Mouse (Mus musculus) right cerebral cortex, postnatal 14 days (tissue): ENCODE data around the gene Cntnap5c.

Experiments used
- DNase-seq: peaks from one replicate; pipeline ENCODE4 v3.0.0; 2022

Cntnap5c gene

DNA sequence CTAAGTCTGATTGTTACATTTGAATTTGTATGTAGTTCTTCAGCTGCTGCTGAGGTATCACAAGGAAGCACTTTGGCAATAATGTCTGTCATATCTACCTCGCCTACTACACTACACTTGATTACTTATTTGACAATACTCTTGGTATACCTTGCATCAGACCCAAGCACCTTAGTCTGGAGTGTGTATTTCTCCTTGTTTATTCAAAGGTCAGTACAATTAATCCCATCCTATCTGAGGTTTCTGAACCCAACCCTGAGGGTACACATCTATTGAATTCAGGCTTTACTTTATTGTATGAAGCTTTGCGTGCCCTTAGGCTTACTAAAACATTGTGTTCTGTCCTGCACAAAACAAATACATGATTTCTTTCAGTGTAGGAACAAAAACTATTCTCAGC, 235.1 kb downstream of the Cntnap5c start:
- DNase-seq, result no peak

GRCm38 (mm10) chr17:58041178-58041577, 271.8 kb downstream of the Cntnap5c start:
- no peak for DNase-seq

GRCm38 (mm10) chr17:58045149-58045548, 275.8 kb downstream of the Cntnap5c start:
- DNase-seq, result no peak

DNA sequence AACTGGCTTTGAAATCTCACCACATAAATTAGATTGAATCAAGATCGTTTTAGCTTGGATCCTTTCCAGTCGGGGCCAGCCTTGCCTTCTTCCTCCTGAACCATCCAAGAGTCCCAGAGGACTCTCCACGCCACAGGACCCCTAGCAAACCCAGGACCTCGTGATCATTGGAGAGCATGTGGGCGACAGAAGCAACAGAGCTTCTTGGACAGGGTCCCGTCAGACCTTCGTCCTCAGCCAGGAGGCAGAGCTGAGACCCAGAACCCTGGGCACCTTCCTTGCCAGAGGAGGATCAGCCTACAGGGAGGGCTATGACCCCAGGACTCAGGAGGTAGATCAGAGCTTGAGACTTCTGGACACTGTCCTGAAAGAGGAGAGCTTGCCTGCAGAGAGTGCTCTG, 300.5 kb downstream of the Cntnap5c start:
- DNase-seq, result no peak

DNA sequence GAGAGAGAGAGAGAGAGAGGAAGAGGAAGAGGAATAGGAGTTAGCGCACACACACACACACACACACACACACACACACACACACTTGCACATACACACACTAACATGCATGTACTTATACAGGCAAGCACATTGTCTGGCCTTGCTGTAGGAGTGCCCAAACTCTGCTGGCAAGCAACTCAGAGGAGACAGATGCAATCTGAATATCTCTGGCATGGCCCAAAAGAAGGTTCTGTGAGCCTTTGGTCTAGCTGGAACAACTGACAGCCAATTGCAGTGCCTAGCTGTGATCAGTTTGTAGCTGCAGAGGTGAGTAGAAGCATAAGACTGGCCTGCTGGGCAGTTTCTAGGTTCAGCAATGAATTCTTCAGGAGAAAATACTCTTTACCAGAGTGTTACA, 313.3 kb downstream of the Cntnap5c start:
- peak; percentile 3 for DNase-seq

- DNase-seq, result no peak
These were observed 335.1 kb downstream of the Cntnap5c start for GRCm38 (mm10) chr17:58104505-58104904.

- no peak for DNase-seq
These were observed 338.5 kb downstream of the Cntnap5c start for GRCm38 (mm10) chr17:58107901-58108300.

DNA sequence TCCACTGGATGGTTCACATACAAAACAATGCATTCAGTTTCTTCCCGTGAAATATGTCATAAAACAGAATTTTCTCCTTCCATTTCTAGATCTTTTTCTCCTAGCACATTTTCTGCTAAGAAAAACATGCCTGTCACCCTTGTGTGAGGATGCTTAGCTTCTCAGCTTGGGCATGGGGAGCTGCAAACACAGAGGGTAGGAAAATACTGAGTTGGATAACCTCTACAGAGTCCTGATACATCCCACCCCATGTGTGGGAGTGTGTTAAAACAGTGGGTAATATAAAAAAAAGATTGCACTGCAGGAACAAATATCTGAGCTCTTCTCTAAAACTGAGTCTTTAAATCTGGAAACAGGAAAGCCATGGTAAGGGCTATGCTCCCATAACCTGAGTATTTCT, 339.0 kb downstream of the Cntnap5c start:
- no peak for DNase-seq

DNA sequence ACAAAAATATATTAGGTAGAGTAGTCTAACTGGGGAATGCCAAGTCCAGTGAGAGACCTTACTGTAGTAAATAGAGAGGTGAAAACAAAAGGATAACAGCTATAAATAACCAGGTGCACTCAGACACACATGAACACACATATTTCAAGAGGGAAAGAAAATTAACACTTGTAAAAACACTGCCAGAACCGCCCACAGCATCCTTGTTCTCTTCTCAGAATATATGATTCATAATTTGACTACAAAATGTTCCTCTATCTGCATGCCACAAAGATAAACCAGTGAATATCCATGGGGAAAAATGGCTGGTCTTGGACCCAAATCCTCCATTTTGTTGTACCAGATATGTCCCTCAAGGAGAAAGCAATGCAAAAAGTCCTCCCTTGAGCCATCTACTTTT, 417.8 kb downstream of the Cntnap5c start:
- no peak for DNase-seq

- no peak for DNase-seq
These were observed 431.8 kb downstream of the Cntnap5c start for GRCm38 (mm10) chr17:58201148-58201547.

DNA sequence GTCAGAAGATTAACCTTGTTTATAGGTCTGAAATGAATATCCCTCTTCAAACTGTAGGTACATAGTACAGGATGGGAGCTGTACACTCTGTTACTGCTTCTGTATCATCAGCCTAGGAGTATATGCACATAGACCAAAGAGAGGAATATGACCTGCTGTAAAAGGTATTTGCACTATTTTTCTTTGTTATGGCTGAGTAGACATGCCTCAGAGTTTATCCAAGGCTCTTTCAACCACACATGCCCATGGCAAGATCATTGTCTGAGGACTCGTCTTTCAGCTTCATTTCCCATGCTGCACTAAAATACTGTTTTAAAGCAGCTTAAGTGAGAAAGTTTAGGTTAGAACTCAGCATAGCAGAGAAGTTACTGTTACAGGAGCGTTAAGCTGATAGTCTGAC, 498.7 kb downstream of the Cntnap5c start:
- no peak for DNase-seq

- DNase-seq, result no peak
These were observed 581.9 kb downstream of the Cntnap5c start for GRCm38 (mm10) chr17:58351310-58351709.

DNA sequence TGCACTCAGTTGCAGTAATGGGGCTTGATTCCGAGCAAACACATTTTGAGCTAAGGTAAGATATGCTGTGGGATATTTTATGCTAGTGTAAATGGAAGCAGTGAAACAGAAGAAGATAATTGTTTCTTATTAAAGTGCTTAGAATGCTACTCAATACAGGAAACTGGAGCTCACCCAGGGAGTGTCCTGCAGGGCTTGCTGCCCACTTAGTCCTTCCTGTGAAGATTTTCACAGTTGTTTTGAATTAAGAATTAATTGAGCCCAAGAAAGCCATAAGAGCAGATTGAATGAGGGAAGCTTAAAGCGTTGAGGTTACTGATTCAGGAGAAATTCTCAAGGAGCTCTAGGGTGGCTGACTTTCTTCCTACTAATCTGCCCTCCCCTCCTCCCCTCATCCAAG, 586.9 kb downstream of the Cntnap5c start:
- DNase-seq, result no peak

DNA sequence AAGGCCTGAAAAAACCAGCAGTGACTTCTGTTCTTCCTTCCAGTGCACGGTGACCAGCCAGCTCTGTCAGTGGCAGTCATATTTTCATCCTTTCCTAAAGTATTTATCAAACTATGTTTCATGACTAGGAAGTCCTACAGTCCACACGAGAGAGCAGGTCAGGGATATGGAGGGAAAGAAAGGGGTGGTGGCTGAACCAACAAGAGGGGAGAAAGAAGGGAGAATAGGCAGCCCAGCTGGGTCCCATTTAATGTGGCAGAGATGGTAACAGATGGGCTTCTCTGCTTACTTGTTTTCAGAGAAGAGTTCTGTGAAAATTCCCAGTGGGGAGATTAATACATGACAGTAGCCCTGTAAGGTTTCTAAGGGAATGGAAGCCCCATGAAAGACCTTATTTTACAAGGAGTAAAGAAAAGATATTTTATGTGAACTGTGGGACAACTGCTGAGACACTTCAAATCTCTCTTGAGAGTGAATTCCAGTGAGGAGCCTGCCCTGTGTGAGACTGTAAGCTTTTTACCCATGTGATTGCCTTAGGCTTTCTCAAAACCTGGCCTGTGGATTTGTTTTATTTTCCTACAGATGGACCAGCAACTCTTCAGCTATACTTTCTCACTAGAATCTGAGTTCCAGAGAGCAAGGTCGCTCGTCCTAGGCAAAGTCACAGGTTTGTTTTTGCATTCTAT, 594.4 kb downstream of the Cntnap5c start:
- no peak for DNase-seq

GRCm38 (mm10) chr17:58370089-58370488, 600.7 kb downstream of the Cntnap5c start:
- DNase-seq, result no peak

DNA sequence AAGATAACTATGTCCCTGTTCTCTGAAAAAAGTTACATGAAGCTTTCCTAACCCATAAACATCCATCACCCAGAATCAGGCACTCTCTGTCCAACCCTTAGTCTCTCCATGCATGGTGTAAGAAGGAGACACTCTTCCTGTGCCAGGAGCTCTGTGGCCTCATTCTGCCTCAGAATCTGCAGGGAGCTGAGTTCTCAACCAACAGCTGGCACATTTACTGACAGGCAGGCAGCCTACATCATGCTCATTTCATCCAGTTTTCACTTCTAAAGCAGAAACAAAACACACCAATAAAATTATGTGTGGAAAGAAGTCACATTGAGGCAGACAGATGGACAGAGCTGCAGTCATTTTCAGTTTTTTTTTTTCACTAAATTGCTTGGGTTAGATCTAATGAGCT, 638.4 kb downstream of the Cntnap5c start:
- DNase-seq, result no peak

- DNase-seq, result no peak
These were observed 639.4 kb downstream of the Cntnap5c start for GRCm38 (mm10) chr17:58408756-58409155.

DNA sequence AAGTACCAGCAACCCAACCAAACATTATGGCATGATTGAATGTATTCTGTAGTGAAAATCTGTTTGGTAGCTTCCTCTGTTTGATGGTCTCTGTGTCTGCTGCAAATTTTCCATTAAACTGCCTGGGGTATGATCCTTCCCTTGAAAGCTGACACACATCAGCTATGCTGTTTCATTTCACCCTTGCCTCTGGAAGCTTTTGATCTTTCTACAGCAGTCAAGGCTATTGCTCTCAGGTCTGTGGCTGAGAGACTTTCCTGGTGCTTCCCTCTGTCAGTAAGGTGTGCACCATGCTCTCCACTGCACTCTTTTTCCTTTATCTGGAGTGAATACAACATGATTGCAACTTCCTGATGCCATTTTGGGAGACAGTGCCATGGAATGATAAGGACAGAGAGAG, 668.1 kb downstream of the Cntnap5c start:
- DNase-seq, result no peak
